Mouse (Mus musculus): Measurements from ENCODE around the gene Adamts12. TPM values are rescaled to one million over a fixed set of nuclear protein-coding genes. Genes with fewer than 3 reads are reported as not detected.

Adamts12 gene
- polyA plus RNA-seq, 1 experiment = 0.15 TPM

- TF ChIP-seq CTCF (IDR thresholded peaks at IDR 0.05; ENCODE audit: borderline replicate concordance, insufficient read depth, low read depth, low read length) (no peak), POLR2A (IDR thresholded peaks at IDR 0.05; ENCODE audit: borderline replicate concordance, insufficient read depth, low read length) (no peak)
Measured at GRCm38 (mm10) chr15:11369572-11369971, 305.0 kb downstream of the Adamts12 start.

DNA sequence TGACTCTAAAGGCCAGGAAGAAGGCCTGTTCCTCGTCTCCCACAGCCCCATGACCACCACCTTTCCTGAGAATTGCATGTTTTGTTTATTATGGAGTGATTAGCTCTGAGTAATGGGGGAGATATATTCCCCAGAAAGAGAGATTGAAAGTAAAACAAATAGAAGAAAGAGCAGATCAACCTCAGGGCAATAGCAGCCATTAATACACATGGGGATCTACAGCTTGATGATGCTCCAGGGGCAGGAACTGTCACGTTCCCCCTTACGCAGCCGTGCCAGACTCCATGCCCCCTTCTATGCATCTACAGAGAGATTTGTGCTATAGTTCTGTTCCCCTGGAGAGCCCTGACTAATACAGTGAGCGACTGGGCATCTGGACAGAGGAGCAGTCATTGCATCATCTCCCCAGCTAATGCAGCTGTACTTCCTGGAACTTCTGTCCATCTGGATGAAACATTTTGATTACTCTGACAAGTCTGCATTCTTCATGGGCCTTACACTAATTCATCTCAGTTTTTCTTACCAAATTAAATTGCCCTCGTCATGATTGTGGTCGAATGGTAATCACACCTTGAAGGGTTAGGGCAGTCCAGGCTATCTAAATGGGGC lies 306.0 kb downstream of the Adamts12 start:
- TF ChIP-seq CTCF (IDR thresholded peaks at IDR 0.05; ENCODE audit: borderline replicate concordance, insufficient read depth, low read depth, low read length) (no peak), POLR2A (IDR thresholded peaks at IDR 0.05; ENCODE audit: borderline replicate concordance, insufficient read depth, low read length) (no peak)
- Histone ChIP-seq H3K4me3 (replicated peaks; ENCODE audit: insufficient read depth, low read depth, low read length) (no peak overlapping the region), H3K4me1 (ENCODE audit: control insufficient read depth, insufficient read depth, low read length) (no peaks in the 10 kb centered on the region), H3K27me3 (ENCODE audit: control insufficient read depth, insufficient read depth, low read length) (no peaks in the 10 kb centered on the region), H3K27ac (ENCODE audit: insufficient read depth, low read length) (no peak overlapping the region)
- DNase-seq = no peak
- 80% methylated on average over 7 of the region's 7 CpGs for WGBS

More at GRCm38 (mm10) chr15:11369572-11369971, 305.0 kb downstream of the Adamts12 start:
- DNase-seq = no peak
- Histone ChIP-seq H3K27me3 (ENCODE audit: control insufficient read depth, insufficient read depth, low read length) (no peaks in the 10 kb centered on the region), H3K4me3 (replicated peaks; ENCODE audit: insufficient read depth, low read depth, low read length) (no peak overlapping the region), H3K4me1 (ENCODE audit: control insufficient read depth, insufficient read depth, low read length) (no peaks in the 10 kb centered on the region), H3K27ac (ENCODE audit: insufficient read depth, low read length) (no peak overlapping the region)
- WGBS = 89% methylated on average over 3 of the region's 3 CpGs

DNA sequence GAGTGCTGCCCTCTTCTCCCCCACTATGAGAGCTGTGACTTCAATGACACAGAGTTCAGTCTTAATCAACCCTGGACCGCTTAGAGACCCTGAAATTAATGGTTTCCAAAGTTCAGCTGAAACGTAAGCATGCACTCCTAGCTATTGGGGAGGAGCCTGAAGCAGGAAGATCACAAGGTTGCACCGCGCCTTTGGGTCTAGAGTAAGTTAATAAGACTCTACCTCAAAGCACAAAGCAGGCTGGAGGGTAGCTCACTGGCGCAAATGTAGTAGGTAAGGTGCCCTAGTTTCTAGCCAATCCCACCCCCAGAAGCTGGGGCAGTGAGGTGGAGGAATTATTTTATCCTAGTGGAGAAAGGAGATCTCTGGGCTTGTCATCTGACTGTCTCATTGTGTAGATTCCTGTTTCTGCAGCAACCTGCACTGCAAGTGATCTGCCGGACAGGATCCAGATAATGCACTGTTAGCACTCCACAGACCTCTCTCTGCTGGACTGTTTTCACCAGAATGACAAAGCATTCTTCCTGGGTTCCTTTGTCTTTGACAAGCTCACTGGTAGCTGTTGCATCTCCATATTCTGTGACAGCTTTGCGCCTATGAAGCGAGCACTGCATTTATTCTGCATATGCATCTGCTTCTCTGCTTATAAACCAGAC lies 315.0 kb downstream of the Adamts12 start:
- no peak for TF ChIP-seq POLR2A (IDR thresholded peaks at IDR 0.05; ENCODE audit: borderline replicate concordance, insufficient read depth, low read length)
- TF ChIP-seq CTCF (IDR thresholded peaks at IDR 0.05; ENCODE audit: borderline replicate concordance, insufficient read depth, low read depth, low read length) = no peak
- H3K4me1 ChIP-seq (ENCODE audit: control insufficient read depth, insufficient read depth, low read length) = no peaks in the 10 kb centered on the region
- 82% methylated on average over 8 of the region's 8 CpGs for WGBS
- no peak overlapping the region for H3K4me3 ChIP-seq (replicated peaks; ENCODE audit: insufficient read depth, low read depth, low read length)
- no peaks in the 10 kb centered on the region for H3K27me3 ChIP-seq (ENCODE audit: control insufficient read depth, insufficient read depth, low read length)
- no peak overlapping the region for H3K27ac ChIP-seq (ENCODE audit: insufficient read depth, low read length)
- DNase-seq = no peak

GRCm38 (mm10) chr15:11380087-11380530 lies 315.5 kb downstream of the Adamts12 start:
- H3K27ac ChIP-seq (ENCODE audit: insufficient read depth, low read length) = no peak overlapping the region
- H3K4me3 ChIP-seq (replicated peaks; ENCODE audit: insufficient read depth, low read depth, low read length) = no peak overlapping the region
- no peaks in the 10 kb centered on the region for H3K27me3 ChIP-seq (ENCODE audit: control insufficient read depth, insufficient read depth, low read length)
- peak in 1 of 2 experiments; percentile 26 for DNase-seq
- no peaks in the 10 kb centered on the region for H3K4me1 ChIP-seq (ENCODE audit: control insufficient read depth, insufficient read depth, low read length)
- 9% methylated on average over 8 of the region's 8 CpGs for WGBS
- TF ChIP-seq POLR2A (IDR thresholded peaks at IDR 0.05; ENCODE audit: borderline replicate concordance, insufficient read depth, low read length) (no peak), CTCF (IDR thresholded peaks at IDR 0.05; ENCODE audit: borderline replicate concordance, insufficient read depth, low read depth, low read length) (no peak; the same call in 1 of the 2 replicates)

GRCm38 (mm10) chr15:11380616-11381015 lies 316.0 kb downstream of the Adamts12 start:
- Histone ChIP-seq H3K4me1 (ENCODE audit: control insufficient read depth, insufficient read depth, low read length) (no peaks in the 10 kb centered on the region), H3K27ac (ENCODE audit: insufficient read depth, low read length) (no peak overlapping the region), H3K27me3 (ENCODE audit: control insufficient read depth, insufficient read depth, low read length) (no peaks in the 10 kb centered on the region), H3K4me3 (replicated peaks; ENCODE audit: insufficient read depth, low read depth, low read length) (no peak overlapping the region)
- no peak for TF ChIP-seq POLR2A (IDR thresholded peaks at IDR 0.05; ENCODE audit: borderline replicate concordance, insufficient read depth, low read length)
- TF ChIP-seq CTCF (IDR thresholded peaks at IDR 0.05; ENCODE audit: borderline replicate concordance, insufficient read depth, low read depth, low read length) = no peak
- WGBS = 82% methylated on average over 8 of the region's 8 CpGs
- DNase-seq = no peak

DNA sequence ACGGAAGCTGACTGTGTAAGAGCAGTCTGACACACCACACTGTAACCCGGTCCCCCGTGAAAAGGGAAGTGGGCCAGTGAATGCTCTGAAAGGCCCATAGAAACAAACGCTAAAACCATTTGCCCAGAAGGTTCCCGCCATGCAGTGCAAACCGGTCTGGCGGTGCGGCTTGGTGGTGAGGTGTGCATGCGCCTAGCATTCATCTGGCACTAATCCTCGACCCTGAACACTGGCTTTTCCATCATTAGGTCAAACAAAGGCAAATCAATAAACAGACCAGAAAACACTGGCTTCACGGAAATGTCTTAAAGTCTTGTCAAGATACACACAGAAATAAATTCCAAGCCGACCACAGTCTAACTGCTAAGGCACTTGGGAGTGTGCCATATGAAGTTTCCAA lies 318.0 kb downstream of the Adamts12 start:
- H3K4me1 ChIP-seq (ENCODE audit: control insufficient read depth, insufficient read depth, low read length) = no peaks in the 10 kb centered on the region
- H3K4me3 ChIP-seq (replicated peaks; ENCODE audit: insufficient read depth, low read depth, low read length) = no peak overlapping the region
- no peaks in the 10 kb centered on the region for H3K27me3 ChIP-seq (ENCODE audit: control insufficient read depth, insufficient read depth, low read length)
- WGBS = 81% methylated on average over 12 of the region's 12 CpGs
- no peak for DNase-seq
- TF ChIP-seq CTCF (IDR thresholded peaks at IDR 0.05; ENCODE audit: borderline replicate concordance, insufficient read depth, low read depth, low read length) (no peak), POLR2A (IDR thresholded peaks at IDR 0.05; ENCODE audit: borderline replicate concordance, insufficient read depth, low read length) (no peak)
- H3K27ac ChIP-seq (ENCODE audit: insufficient read depth, low read length) = no peak overlapping the region

GRCm38 (mm10) chr15:11383796-11384195 lies 319.2 kb downstream of the Adamts12 start:
- Histone ChIP-seq H3K27me3 (ENCODE audit: control insufficient read depth, insufficient read depth, low read length) (no peaks in the 10 kb centered on the region), H3K4me1 (ENCODE audit: control insufficient read depth, insufficient read depth, low read length) (no peaks in the 10 kb centered on the region), H3K27ac (ENCODE audit: insufficient read depth, low read length) (no peak overlapping the region), H3K4me3 (replicated peaks; ENCODE audit: insufficient read depth, low read depth, low read length) (no peak overlapping the region)
- DNase-seq = no peak
- 58% methylated on average over 21 of the region's 21 CpGs for WGBS
- TF ChIP-seq POLR2A (IDR thresholded peaks at IDR 0.05; ENCODE audit: borderline replicate concordance, insufficient read depth, low read length) (no peak), CTCF (IDR thresholded peaks at IDR 0.05; ENCODE audit: borderline replicate concordance, insufficient read depth, low read depth, low read length) (no peak)

- Histone ChIP-seq H3K4me1 (ENCODE audit: control insufficient read depth, insufficient read depth, low read length) (no peaks in the 10 kb centered on the region), H3K27me3 (ENCODE audit: control insufficient read depth, insufficient read depth, low read length) (no peaks in the 10 kb centered on the region), H3K4me3 (replicated peaks; ENCODE audit: insufficient read depth, low read depth, low read length) (no peak overlapping the region), H3K27ac (ENCODE audit: insufficient read depth, low read length) (no peak overlapping the region)
- 95% methylated on average over 16 of the region's 16 CpGs for WGBS
- no peak for DNase-seq
- no peak for TF ChIP-seq CTCF (IDR thresholded peaks at IDR 0.05; ENCODE audit: borderline replicate concordance, insufficient read depth, low read depth, low read length)
- no peak for TF ChIP-seq POLR2A (IDR thresholded peaks at IDR 0.05; ENCODE audit: borderline replicate concordance, insufficient read depth, low read length)
Measured at GRCm38 (mm10) chr15:11392903-11393302, 328.3 kb downstream of the Adamts12 start.

Measured in cerebellum, adult 2 months (tissue).